Mouse (Mus musculus) lung, embryonic 14.5 days (tissue): Measurements from ENCODE around the gene Iba57. TPM values are rescaled to one million over a fixed set of nuclear protein-coding genes. Genes with fewer than 3 reads are reported as not detected.

Experiments used
- ATAC-seq: fragments of 200-750 bp; cut with Nextera tagmentation; 2 replicates; pipeline ENCODE4 v1.8.0; 2017; ENCODE audit warnings: mild to moderate bottlenecking, moderate TSS enrichment, moderate library complexity; ENCODE audit not compliant: insufficient read depth
- DNase-seq: peaks from one replicate; pipeline ENCODE4 v3.0.0-alpha.2; 2015
- H3K27ac ChIP-seq: fragments of 300-500 bp; sonication (generic); 2 replicates; pipeline ENCODE4 v1.5.1; 2014; ENCODE audit warnings: low read depth, mild to moderate bottlenecking, moderate library complexity
- H3K27me3 ChIP-seq: fragments of 300-500 bp; sonication (generic); 2 replicates; pipeline ENCODE4 v1.6.1; 2014; ENCODE audit warnings: low read length, control low read depth; ENCODE audit not compliant: insufficient read depth
- H3K36me3 ChIP-seq: fragments of 300-500 bp; sonication (generic); 2 replicates; pipeline ENCODE4 v1.6.1; 2014; ENCODE audit warnings: control low read depth; ENCODE audit not compliant: insufficient read depth
- H3K4me1 ChIP-seq: fragments of 300-500 bp; sonication (generic); 2 replicates; pipeline ENCODE4 v1.6.1; 2014; ENCODE audit warnings: antibody characterized with exemption, control low read depth; ENCODE audit not compliant: insufficient read depth
- H3K4me2 ChIP-seq: fragments of 300-500 bp; sonication (generic); 2 replicates; pipeline ENCODE4 v1.6.1; 2014; ENCODE audit warnings: mild to moderate bottlenecking
- H3K4me3 ChIP-seq: fragments of 300-500 bp; sonication (generic); 2 replicates; pipeline ENCODE4 v1.5.1; 2014; ENCODE audit warnings: low read depth, low read length
- H3K9ac ChIP-seq: fragments of 300-500 bp; sonication (generic); 2 replicates; pipeline ENCODE4 v1.6.1; 2014
- H3K9me3 ChIP-seq: fragments of 300-500 bp; sonication (generic); 2 replicates; pipeline ENCODE4 v1.6.1; 2016; ENCODE audit warnings: low read depth, low read length, control low read depth
- CTCF ChIP-seq: IDR thresholded peaks from 2 replicates; pipeline ENCODE4 v1.5.1; 2016; ENCODE audit warnings: antibody characterized with exemption, low read depth
- WGBS: fragments of 180-500 bp; shearing (Covaris S2); extraction: QIAGEN DNeasy Blood & Tissue Kit; methylation state at CpG from one replicate; pipeline ENCODE4 v1.1.7; 2014; 5-methylcytosine and 5-hydroxymethylcytosine counted together
- polyA plus RNA-seq: library from polyadenylated mRNA; unstranded; fragments of >200 nt; fragmentation: Nextera tagmentation; extraction: Ambion mirVana; gene quantifications from 2 replicates; pipeline ENCODE4 v1.2.1, GENCODE M21; 2014

The Iba57 gene
- polyA plus RNA-seq, 1 experiment from 2014 or later, result 1.9 TPM

DNA sequence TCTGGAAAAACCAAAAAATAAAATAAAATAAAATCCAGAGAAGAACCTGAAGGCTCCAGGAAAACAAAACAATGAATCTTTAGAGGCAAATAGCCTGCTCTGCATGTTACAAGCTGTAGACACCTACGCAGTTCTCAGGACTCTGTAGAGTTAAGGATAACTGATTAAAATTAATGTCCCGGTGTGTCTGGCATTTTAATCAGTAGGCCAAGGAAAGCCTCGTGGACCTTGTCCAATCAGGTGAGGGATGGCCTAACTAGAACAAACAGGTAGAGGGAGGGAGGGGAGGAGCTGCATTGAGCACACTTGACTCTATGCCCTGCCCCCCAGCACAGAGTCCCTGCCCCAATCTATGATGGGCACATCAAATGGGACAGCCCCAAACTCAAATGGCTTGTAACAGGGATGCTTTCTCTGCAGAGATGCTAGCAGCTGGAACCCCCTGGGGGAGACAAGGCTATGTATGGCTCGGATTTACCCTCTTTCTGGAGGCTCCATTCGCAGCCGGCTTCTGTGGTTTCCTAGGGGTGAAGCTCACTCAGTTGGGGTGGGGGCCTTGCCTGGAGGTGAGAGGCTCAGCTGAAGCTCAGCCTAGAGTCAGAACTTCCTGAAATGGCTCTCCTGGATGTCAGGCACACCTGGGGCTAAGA, 10.8 kb upstream of the Iba57 start:
- Histone ChIP-seq H3K4me2 (no peak overlapping the region), H3K27me3 (peaks cover 49% of the 10 kb centered on the region), H3K36me3 (no peaks in the 10 kb centered on the region), H3K9ac (no peak overlapping the region), H3K9me3 (no peaks in the 10 kb centered on the region), H3K4me1 (no peaks in the 10 kb centered on the region), H3K4me3 (no peak overlapping the region), H3K27ac (no peak overlapping the region)
- WGBS, result 53% methylated on average over 6 of the region's 6 CpGs
- DNase-seq (no peak), ATAC-seq (no peak)
- TF ChIP-seq CTCF, result no peak

DNA sequence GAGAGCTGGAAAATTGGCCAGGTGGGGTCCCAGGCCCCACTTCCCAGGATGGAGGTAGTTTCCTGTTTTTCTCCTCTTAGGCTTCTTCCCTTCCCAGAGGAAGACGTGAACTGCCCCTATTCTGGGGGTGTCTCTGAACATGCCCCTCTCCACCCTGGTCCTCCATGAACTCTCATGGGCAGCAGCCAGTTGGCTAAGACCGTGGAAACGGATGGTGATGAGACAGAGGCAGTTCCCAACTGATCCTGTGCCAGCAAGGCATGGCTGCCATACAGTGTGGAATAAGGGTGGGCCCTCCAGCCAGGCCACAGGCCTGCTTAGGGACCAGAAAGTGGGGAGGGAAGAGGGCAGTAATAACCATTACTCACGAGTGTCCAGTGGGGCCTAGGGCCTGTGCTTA, 7.0 kb upstream of the Iba57 start:
- peaks cover 15% of the 10 kb centered on the region for H3K27me3 ChIP-seq
- H3K36me3 ChIP-seq, result no peaks in the 10 kb centered on the region
- H3K4me1 ChIP-seq, result no peaks in the 10 kb centered on the region
- no peak overlapping the region for H3K4me2 ChIP-seq
- H3K4me3 ChIP-seq, result no peak overlapping the region
- 65% methylated on average over 4 of the region's 4 CpGs for WGBS
- H3K9me3 ChIP-seq, result no peaks in the 10 kb centered on the region
- H3K27ac ChIP-seq, result no peak overlapping the region
- ATAC-seq, result no peak
- no peak overlapping the region for H3K9ac ChIP-seq
- DNase-seq, result no peak
- TF ChIP-seq CTCF, result no peak

DNA sequence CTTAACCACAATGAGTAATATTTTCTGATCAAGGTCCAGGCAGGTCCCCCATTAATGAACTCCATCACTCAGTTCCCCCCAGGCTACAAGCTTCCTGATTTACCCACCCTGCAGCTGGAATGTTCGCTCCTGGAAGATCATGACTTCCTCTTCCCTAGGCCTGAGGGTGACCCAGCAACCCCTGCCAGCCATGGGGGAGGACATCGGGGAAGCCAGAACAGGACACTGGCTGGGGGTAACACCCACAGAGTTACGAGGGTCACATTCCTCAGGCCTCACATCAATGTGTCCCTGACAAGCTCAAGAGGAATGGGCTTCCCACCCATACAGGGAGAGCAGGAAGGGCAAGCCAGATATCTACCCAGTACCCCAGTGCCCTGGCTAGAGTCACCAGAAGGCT, 6.3 kb upstream of the Iba57 start:
- no peaks in the 10 kb centered on the region for H3K36me3 ChIP-seq
- peaks cover 8% of the 10 kb centered on the region for H3K27me3 ChIP-seq
- TF ChIP-seq CTCF, result no peak
- no peaks in the 10 kb centered on the region for H3K9me3 ChIP-seq
- ATAC-seq (no peak), DNase-seq (no peak)
- no peak overlapping the region for H3K27ac ChIP-seq
- H3K4me3 ChIP-seq, result no peak overlapping the region
- no peak overlapping the region for H3K9ac ChIP-seq
- 29% methylated on average over 3 of the region's 3 CpGs for WGBS
- no peaks in the 10 kb centered on the region for H3K4me1 ChIP-seq
- H3K4me2 ChIP-seq, result no peak overlapping the region

DNA sequence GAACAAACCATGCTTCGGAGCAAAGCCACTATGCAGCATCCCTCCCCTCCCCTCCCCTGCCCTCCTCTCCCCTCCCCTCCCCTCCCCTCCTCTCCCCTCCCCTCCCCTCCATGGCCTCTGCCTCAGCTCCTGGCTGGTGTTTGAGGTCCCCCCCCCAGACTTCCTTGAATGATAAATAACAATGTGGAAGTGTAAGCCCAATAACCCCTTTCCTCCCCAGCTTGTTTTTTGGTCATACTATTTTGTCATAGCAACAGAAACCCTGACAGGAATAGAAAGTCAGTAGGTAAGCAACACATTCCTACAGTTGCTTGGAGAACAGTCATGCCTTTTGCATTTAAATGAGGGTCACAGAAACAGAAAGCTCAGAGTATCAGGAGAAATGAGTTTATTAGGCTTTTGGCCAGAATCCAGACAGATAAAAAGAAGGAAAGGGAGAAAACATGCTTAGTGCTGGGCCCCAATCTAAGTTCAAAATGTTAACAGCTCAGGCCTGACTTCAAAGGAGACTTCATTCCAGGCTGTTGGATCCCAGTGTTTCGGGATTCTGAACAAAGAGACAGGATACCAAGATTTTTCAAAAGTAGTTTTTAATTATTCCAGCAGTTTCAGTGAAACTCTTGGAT, 2.2 kb upstream of the Iba57 start:
- Histone ChIP-seq H3K36me3 (no peaks in the 10 kb centered on the region), H3K27ac (0 out of 2 replicates have a peak overlapping the region, but pooled peaks have one; percentile 27), H3K4me2 (no peak overlapping the region), H3K4me1 (peaks cover 5% of the 10 kb centered on the region), H3K27me3 (no peaks in the 10 kb centered on the region), H3K4me3 (no peak overlapping the region), H3K9ac (no peak overlapping the region), H3K9me3 (no peaks in the 10 kb centered on the region)
- TF ChIP-seq CTCF, result no peak
- 38% methylated on average over 2 of the region's 2 CpGs for WGBS
- ATAC-seq (no peak), DNase-seq (peak; percentile 53)

DNA sequence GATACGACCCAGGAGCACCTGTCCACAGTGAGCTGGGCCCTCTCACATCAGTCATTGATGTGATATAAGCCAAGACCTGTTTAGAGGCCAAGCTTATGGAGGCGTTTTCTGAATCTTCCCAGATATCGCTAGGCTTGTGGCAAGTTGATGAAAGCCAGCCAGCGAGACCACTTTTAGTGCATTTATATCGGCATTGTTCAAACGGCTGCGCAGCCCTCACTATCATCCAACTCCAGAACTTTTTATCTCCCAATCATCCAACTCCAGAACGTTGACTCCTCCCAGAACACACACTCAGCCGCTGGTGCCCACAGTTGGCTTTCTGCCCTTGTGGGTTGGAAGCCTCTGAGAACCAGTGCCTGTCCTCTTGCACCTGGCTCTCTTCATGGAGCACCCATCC, 845 bp upstream of the Iba57 start:
- Histone ChIP-seq H3K4me3 (peak overlapping the region; percentile 70), H3K36me3 (no peaks in the 10 kb centered on the region), H3K9ac (peak overlapping the region; percentile 92)

DNA sequence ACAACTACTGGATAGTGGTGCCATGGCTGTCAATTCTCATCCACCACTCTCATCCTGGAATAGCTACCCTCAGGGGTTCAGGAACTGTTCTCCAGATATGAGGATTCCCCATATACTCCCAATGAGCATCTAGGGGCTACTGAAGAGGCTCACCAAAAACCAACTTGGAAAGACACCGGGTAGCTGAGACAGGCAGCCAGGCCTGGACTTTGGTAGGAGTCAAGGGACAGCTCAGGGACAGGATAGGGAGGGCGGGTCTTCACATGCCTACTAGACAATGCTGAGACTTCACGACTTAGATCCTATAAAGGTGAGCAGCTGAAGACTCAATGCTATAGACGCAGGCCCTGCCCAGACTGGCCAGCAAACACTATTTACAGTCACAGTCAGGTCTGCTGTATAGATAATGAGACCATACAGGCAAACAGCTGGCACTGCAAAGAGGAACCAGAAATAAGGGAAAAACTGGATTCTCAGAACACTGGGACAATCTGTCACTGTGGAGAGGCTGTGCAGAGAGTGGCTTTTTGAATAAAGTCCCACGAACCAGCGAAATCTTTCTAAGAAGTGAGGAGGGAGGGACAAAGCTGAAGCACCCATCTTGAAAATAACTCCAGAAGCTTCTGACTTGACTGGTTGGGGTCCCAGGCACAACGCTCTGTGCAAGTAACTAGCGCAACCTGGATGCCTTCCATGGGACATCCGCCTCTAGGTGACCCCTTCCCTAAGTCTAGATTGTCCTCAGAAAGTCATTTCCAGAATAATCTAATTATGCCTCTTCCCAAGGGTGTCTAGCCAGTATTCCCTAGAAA, 890 bp downstream of the Iba57 start:
- DNase-seq (no peak), ATAC-seq (peak; percentile 25; the same call in 1 of the 2 replicates)
- no peak for TF ChIP-seq CTCF
- Histone ChIP-seq H3K27me3 (no peaks in the 10 kb centered on the region), H3K4me2 (peak overlapping the region; percentile 69), H3K27ac (peak overlapping the region; percentile 100), H3K4me1 (peaks cover 5% of the 10 kb centered on the region), H3K4me3 (peak overlapping the region; percentile 70), H3K9me3 (no peaks in the 10 kb centered on the region), H3K9ac (peak overlapping the region; percentile 92), H3K36me3 (no peaks in the 10 kb centered on the region; the same call in 1 of the 2 replicates)
- WGBS, result 60% methylated on average over 9 of the region's 9 CpGs

More for the DNA sequence above, 845 bp upstream of the Iba57 start:
- H3K27me3 ChIP-seq, result no peaks in the 10 kb centered on the region
- TF ChIP-seq CTCF, result no peak
- H3K4me1 ChIP-seq, result peaks cover 5% of the 10 kb centered on the region
- H3K4me2 ChIP-seq, result peak overlapping the region; percentile 69
- H3K9me3 ChIP-seq, result no peaks in the 10 kb centered on the region
- ATAC-seq (no peak), DNase-seq (no peak)
- 73% methylated on average over 9 of the region's 9 CpGs for WGBS
- peak overlapping the region; percentile 100 for H3K27ac ChIP-seq

DNA sequence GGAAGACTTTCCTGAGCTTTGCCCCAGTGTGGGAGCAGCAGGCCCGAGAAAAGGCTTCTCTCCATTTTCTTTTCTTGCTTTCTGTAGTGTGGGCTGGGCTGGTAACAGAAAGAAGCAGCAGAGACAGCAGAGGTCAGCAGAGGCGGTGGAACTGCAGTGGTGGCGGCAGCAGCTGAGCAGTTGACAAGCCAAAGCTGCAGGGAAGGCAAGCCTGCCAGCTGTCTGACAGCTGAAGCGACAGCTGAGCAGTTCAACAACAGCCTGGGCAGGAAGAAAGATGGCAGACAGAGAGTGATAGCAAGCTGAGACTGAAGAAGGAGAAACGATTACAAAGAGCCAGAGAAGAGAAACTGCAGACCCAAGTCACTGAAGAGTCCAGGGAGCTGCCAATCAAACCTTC, 2.1 kb downstream of the Iba57 start:
- Histone ChIP-seq H3K27ac (no peak overlapping the region), H3K9me3 (no peaks in the 10 kb centered on the region), H3K36me3 (peaks cover 1% of the 10 kb centered on the region; the same call in 1 of the 2 replicates), H3K9ac (no peak overlapping the region), H3K4me3 (no peak overlapping the region), H3K4me1 (peaks cover 5% of the 10 kb centered on the region), H3K27me3 (no peaks in the 10 kb centered on the region), H3K4me2 (no peak overlapping the region)
- peak; percentile 55 for DNase-seq
- 46% methylated on average over 5 of the region's 5 CpGs for WGBS
- TF ChIP-seq CTCF, result no peak
- ATAC-seq, result no peak
